24 mouse cellular contexts compared by ENCODE assay signal in genomic region chr8:109964106-109964505, GRCm38 (mm10). TPM values are rescaled to one million over a fixed set of nuclear protein-coding genes. Genes with fewer than 3 reads are reported as not detected.
A peak's percentile ranks its signal among the peaks of the same experiment; 100 is the strongest.
DNase-seq lines count a peak whose midpoint lies in the region; ATAC-seq and TF ChIP-seq lines count a peak whose summit lies in the region.
"Had no signal": no experiment of that assay in that cellular context is flagged by ENCODE, and none has a peak within 500 bp of the region (broad histone marks: within the 10 kb centered on the region; RNA-seq: fewer than 3 reads in every experiment).

No protein-coding gene starts in this region.

- no peak overlapping the region for H3K4me2 ChIP-seq in lung, postnatal 0 days (replicated peaks; ENCODE audit: low read depth, low read length)
- H3K4me2 ChIP-seq in CH12.LX (ENCODE audit: insufficient read depth, low read depth, poor library complexity, severe bottlenecking) = no peak overlapping the region

- H3K79me2 ChIP-seq in CH12.LX (replicated peaks; ENCODE audit: control insufficient read depth, extremely low read depth, insufficient read depth, poor library complexity, severe bottlenecking) = no peaks in the 10 kb centered on the region

- H3K27me3 ChIP-seq in lung, postnatal 0 days (replicated peaks; ENCODE audit: insufficient read depth, low read length) = 0 out of 2 replicates have a peak, but pooled peaks cover 20% of the 10 kb centered on the region
- peaks cover 7% of the 10 kb centered on the region for H3K27me3 ChIP-seq in CH12.LX (replicated peaks)
- H3K27me3 ChIP-seq: Patski had no signal

- in situ Hi-C loops in CH12.LX (cut with MboI; ENCODE audit: low pct_ligation_motif_present, low pct_unique_long_range_greater_than_20kb, low sequenced_read_pairs) = no loop called here

- no peak for TF ChIP-seq EP300 in lung, postnatal 0 days (IDR thresholded peaks at IDR 0.05)
- no peak for TF ChIP-seq EP300 in CH12.LX (IDR thresholded peaks at IDR 0.05; ENCODE audit: low read length)

- DNase-seq in heart, adult 11 months = peak; percentile 66
- no peak for DNase-seq in heart, adult 18-20 months
- peak; percentile 3 for DNase-seq in lung, postnatal 0 days (ENCODE audit: low spot score)
- DNase-seq in lung, postnatal 10 days = no peak
- DNase-seq in CH12.LX (ENCODE audit: extremely low read depth) = no peak
- DNase-seq in yolk sac, embryonic 10.5 days (ENCODE audit: low spot score) = no peak
- DNase-seq: adrenal gland, adult 2 months; adrenal gland, adult 8-10 months; adrenal gland, postnatal 10 days; adrenal gland, postnatal 14 days; adrenal gland, postnatal 25 days; adrenal gland, postnatal 36 days; B cell, adult 2 months; cerebellum, adult 11 months; cerebellum, adult 11-12 months; cerebellum, adult 18-20 months; cerebellum, adult 2 months had no signal

- 56% methylated on average over 4 of the region's 4 CpGs for WGBS in lung, postnatal 0 days

- TF ChIP-seq RAD21 in CH12.LX (IDR thresholded peaks at IDR 0.05; ENCODE audit: low read depth, low read length) = no peak

- H3K4me3 ChIP-seq in lung, postnatal 0 days (ENCODE audit: low read depth, low read length) = no peak overlapping the region
- no peak overlapping the region for H3K4me3 ChIP-seq in CH12.LX (replicated peaks in 1 of 3; ENCODE audit: low read depth in 2 of 3, low read length in 2 of 3, poor library complexity in 1 of 3)

- TF ChIP-seq POLR2A in CH12.LX (IDR thresholded peaks at IDR 0.05; ENCODE audit: low read depth, low read length) = no peak

- no peak overlapping the region for H3K9ac ChIP-seq in lung, postnatal 0 days (replicated peaks; ENCODE audit: low read depth)
- no peak overlapping the region for H3K9ac ChIP-seq in CH12.LX (ENCODE audit: insufficient read depth, low read depth)

- H3K9me3 ChIP-seq in lung, postnatal 0 days (ENCODE audit: low read length) = no peaks in the 10 kb centered on the region
- peaks cover 7% of the 10 kb centered on the region for H3K9me3 ChIP-seq in CH12.LX (replicated peaks; ENCODE audit: low read length)
- H3K9me3 ChIP-seq: G1E had no signal

- TF ChIP-seq CTCF in lung, postnatal 0 days (IDR thresholded peaks at IDR 0.05) = no peak
- no peak for TF ChIP-seq CTCF in CH12.LX (conservative IDR thresholded peaks at IDR 0.05 in 1 of 2, IDR thresholded peaks at IDR 0.05 in 1 of 2; ENCODE audit: low read depth in 2 of 2, low read length in 2 of 2)

- ATAC-seq in lung, postnatal 0 days = no peak
- ATAC-seq: activated CD4-positive, CD25-positive, alpha-beta regulatory T cell, adult 4 months; CD4-positive, CD25-positive, alpha-beta regulatory T cell, adult 4 months; Patski had no signal

- H3K27ac ChIP-seq in lung, postnatal 0 days (ENCODE audit: low read length) = no peak overlapping the region
- H3K27ac ChIP-seq in CH12.LX (ENCODE audit: insufficient read depth, low read depth) = no peak overlapping the region

- dilution Hi-C loops in CH12.LX (cut with MboI; ENCODE audit: extremely low pct_ligation_motif_present, extremely low pct_unique_long_range_greater_than_20kb, low sequenced_read_pairs) = no loop called here

- H3K36me3 ChIP-seq in lung, postnatal 0 days (ENCODE audit: insufficient read depth, low read length) = no peaks in the 10 kb centered on the region
- no peaks in the 10 kb centered on the region for H3K36me3 ChIP-seq in CH12.LX (replicated peaks in 1 of 2; ENCODE audit: control insufficient read depth in 1 of 2, insufficient read depth in 1 of 2, low read length in 1 of 2)
- H3K36me3 ChIP-seq: G1E had no signal

- no peaks in the 10 kb centered on the region for H3K4me1 ChIP-seq in lung, postnatal 0 days (ENCODE audit: insufficient read depth, low read depth, low read length)
- H3K4me1 ChIP-seq in CH12.LX (ENCODE audit: control insufficient read depth in 1 of 2, insufficient read depth in 2 of 2) = peaks cover 4 to 27% of the 10 kb centered on the region in 2 experiments

TF ChIP-seq in CH12.LX, 34 proteins besides CTCF, POLR2A, EP300 and RAD21:
- TF ChIP-seq CHD1 (IDR thresholded peaks at IDR 0.05; ENCODE audit: low read depth, low read length) = no peak
- TF ChIP-seq MYC (IDR thresholded peaks at IDR 0.05; ENCODE audit: low read depth, low read length) = 0 out of 2 replicates have a peak, but pooled peaks have one; percentile 8
- no peak for TF ChIP-seq NELFE (IDR thresholded peaks at IDR 0.05; ENCODE audit: low read depth, low read length)
- no peak for TF ChIP-seq USF1 (IDR thresholded peaks at IDR 0.05; ENCODE audit: low read depth, low read length)
- TF ChIP-seq MAX (IDR thresholded peaks at IDR 0.05; ENCODE audit: low read length) = peak; percentile 68; the same call in 1 of the 2 replicates
- TF ChIP-seq RCOR1 (conservative IDR thresholded peaks at IDR 0.05; ENCODE audit: low read depth, low read length) = no peak

RNA-seq across cellular contexts. Expression of gene Marveld3, which starts 2.1 kb away (rescaled TPM):
- under 1 TPM in 1 of 2 experiments, not detected in 1; 0.46 TPM for total RNA-seq in heart, adult 18-20 months (2021)
- polyA plus RNA-seq in lung, postnatal 0 days (2015; fragmentation: Nextera tagmentation; extraction: Ambion mirVana) = 10.4 and 13.4 TPM in 2 replicates
- total RNA-seq in CH12.LX (2012; rRNA removed) (not detected in 2 replicates), CH12.LX (2014; rRNA removed) (not detected in 2 replicates)
- not detected in 2 replicates for polyA plus RNA-seq in CH12.LX (2012; ENCODE audit: insufficient read length, low read depth)
- total RNA-seq: adrenal gland, postnatal 25 days; MEL had no signal
- polyA plus RNA-seq: activated CD4-positive, CD25-positive, alpha-beta regulatory T cell, adult 4 months; adrenal gland, adult 2 months; C2C12; CD4-positive, CD25-positive, alpha-beta regulatory T cell, adult 4 months; G1E had no signal

RNA-seq across cellular contexts. Expression of gene Tat, which starts 26.1 kb away (rescaled TPM):
- total RNA-seq in heart, adult 18-20 months (2021) = 1 to 10 TPM in 1 of 2 experiments, under 1 TPM in 1; 0.50 to 3.6 TPM
- 0.13 and 0.25 TPM in 2 replicates for polyA plus RNA-seq in lung, postnatal 0 days (2015; fragmentation: Nextera tagmentation; extraction: Ambion mirVana)
- not detected in 2 replicates for total RNA-seq in CH12.LX (2012; rRNA removed)
- not detected in 2 replicates for total RNA-seq in CH12.LX (2014; rRNA removed)
- not detected in 2 replicates for polyA plus RNA-seq in CH12.LX (2012; ENCODE audit: insufficient read length, low read depth)
- total RNA-seq: adrenal gland, postnatal 25 days; ES-E14; MEL had no signal
- polyA plus RNA-seq: activated CD4-positive, CD25-positive, alpha-beta regulatory T cell, adult 4 months; C2C12; CD4-positive, CD25-positive, alpha-beta regulatory T cell, adult 4 months; cerebellum, adult 2 months; G1E had no signal

Comparison
In these comparisons a context has a peak if more than half of its experiments do, and no peak if none do; other contexts are left out.
1. DNase-seq: peak in heart, adult 11 months (single experiment) and lung, postnatal 0 days (single experiment); none in heart, adult 18-20 months (0 of 2), lung, postnatal 10 days (single experiment), CH12.LX (single experiment) and yolk sac, embryonic 10.5 days (single experiment).